Mouse (Mus musculus): Measurements from ENCODE around the gene Sertad3. TPM values are rescaled to one million over a fixed set of nuclear protein-coding genes. Genes with fewer than 3 reads are reported as not detected.

The Sertad3 gene
- polyA plus RNA-seq (2015; fragmentation: Illumina TruSeq; extraction: RNeasy Lipid Tissue Mini Kit (QIAGEN cat#74804); ENCODE audit: insufficient read depth, low read depth, low replicate concordance): 2.8 TPM

DNA sequence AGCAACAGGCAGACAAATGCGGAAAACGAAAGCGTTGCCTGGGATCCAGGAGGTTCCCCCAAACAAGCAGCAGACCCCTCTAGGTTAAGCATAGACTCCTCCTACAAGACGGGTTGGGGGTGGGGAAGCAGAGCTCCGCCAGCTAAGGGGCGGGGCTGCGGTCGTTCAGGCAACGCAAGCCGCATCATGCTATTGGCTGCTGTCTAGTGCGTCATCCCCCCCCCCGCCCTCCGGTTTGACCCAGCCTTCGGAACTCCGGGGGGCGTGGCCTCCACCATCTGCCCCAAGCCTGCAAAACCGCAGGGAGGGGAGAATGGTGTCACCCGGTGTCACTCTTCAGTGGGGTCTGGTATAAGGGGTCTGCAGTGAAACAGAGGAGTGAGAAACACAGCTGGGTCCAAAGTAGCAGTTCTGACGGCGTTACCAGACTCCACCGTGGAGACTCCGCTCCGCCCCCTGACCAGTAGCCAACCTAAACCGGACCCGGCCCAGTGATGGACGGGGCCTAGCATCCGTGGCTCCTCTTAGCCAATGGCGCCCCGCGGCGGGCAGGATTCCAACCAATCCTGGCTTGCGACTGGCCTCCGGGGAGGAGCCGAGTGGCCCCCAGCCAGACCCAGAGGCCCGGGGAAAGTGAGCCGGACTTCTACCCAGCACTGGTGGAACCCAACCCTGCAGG is at the start of gene Sertad3:
Sertad3 (plus strand) TSS at position 613 of the 679 bp plus-strand sequence.

DNA sequence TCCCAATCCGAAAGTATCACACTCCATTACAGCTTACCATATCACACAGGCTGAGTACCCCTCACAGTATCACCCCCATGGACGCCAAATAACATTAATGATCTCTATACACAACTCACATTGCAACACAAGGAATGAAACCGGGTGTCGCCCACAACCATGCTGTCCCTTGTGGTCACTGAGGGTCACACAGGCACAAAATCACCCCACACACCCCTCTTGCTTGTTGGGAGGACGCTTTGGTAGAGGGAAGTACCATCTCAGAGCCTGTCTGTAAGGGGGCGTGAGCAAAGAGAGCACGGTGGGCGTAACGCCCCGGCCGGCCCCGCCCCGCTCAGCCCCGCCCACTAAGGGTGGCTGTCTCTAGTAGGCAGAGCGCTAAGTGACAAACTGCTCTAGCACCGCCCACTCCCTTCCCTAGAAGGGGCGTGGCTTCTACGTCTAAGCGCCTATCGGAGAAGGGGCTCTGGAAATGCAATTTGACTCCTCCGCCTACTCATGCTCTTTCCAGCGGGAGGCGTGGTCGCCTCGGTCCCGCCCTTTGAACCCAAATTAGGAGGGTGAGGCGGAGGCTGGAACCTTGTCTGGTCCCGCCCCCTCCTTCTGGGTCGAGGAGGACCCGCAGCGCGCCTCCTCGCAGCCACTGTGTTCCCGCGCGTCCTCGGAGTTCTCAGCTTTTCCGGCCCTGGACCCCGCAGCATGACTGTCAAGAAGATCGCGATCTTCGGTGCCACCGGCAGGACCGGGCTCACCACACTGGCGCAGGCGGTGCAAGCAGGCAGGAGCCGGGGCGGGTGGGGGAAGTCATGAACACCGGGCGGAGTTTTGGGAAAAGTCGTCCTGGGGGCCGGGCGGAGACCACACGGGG is 25.9 kb upstream of the Sertad3 start, which contains the start of the genes Sptbn4 and Blvrb:
Sptbn4 (minus strand) TSS at position 268 of the 868 bp plus-strand sequence.
Blvrb (plus strand) TSS at position 560 of the 868 bp plus-strand sequence.

DNA sequence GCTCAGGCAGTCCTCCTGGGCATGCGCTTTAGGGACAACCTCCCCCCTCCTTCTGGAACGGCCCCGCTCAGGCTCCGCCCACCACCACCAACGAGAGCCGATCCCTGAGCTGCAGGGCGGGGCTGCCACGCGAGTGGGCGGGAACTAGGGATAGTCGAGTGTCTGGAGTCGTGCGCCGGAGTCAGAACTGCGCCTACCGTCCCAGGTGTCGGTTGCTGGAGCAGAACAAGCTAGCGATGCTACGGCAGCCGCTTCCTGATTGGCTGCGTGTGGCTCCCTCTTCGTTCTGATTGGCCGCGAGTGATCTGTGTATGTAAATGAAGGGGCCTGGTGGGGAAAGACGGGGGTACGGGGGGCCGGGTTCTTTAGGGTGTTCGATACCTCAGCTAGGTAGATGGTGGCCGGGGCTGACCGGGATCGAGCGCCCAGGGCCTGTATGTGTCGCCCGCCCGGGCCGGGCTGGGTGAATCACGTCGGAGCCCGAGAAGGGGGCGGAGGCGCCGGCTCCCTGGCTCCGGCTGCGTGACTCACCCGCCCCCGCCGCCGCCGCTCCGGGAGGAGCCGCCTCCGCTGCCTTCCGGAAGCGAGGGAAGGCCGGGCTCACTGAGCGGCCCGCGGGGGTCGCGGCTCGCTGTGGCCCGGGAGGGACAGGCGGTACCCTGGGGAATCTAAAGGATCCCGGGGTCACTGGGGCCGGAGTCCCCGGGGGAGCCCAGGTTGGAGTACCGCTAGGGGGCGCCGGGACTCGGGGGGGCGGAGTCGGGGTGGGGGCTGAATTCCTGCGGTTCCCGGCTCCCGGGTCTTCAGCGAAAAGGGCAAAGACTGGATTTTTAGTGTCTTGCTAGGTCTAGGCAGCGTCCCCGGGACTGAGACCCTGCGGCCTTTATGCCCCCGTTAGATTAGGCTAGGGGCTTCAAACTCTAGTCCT is 13.5 kb downstream of the Sertad3 start, which contains the start of gene Sertad1:
Sertad1 (plus strand) TSS at position 141 of the 928 bp plus-strand sequence.

DNA sequence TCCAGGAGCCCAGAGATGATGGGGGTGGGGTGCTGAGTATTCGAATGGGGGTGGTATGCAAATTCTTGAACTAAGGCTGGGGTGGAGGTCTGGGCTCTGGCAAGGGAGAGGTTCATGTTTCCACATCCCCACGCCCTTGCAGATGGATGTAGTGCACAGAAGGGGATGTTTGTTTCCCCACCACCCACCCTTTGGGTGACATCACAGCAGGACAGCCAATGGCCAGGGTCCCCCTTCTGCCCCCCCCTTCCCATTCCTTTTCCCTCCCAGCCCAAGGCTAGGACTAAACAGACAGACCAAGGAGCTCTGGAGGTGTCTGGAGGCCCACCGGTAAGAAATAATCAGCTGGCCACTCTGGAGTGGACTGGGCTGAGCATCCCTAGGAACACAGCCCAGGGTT is 25.5 kb downstream of the Sertad3 start, which contains the start of gene Prx:
Prx (plus strand) TSS at position 289 of the 400 bp plus-strand sequence.

DNA sequence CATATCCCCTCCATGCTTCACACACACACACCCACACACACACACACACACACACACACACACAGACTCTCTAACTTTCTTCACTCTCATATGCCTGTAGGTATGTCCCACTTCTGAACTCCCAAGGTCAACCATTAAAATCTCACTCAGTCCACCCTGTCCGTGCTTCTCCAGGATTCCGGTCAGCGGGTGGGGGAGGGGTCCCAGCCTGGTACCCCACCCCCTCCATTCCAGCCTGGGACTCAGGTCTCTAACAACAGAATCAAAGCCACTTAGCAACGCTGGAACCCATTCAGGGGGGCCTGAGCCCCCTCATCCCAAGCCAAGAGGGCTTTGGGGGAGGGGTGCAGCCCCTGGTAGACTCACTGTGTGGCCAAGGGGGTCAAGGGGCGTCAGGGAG is 49.4 kb downstream of the Sertad3 start, which contains the start of gene Hipk4:
Hipk4 (plus strand) TSS at position 301 of the 400 bp plus-strand sequence.

Other genes starting within 250 kb of the Sertad3 start
- 2.8 TPM for gene Itpkc, start 245.1 kb upstream of the Sertad3 start, polyA plus RNA-seq (2015; fragmentation: Illumina TruSeq; extraction: RNeasy Lipid Tissue Mini Kit (QIAGEN cat#74804); ENCODE audit: insufficient read depth, low read depth, low replicate concordance)
- gene Coq8b, start 240.7 kb upstream of the Sertad3 start, polyA plus RNA-seq (2015; fragmentation: Illumina TruSeq; extraction: RNeasy Lipid Tissue Mini Kit (QIAGEN cat#74804); ENCODE audit: insufficient read depth, low read depth, low replicate concordance): 10.6 TPM
- gene Numbl, start 215.3 kb upstream of the Sertad3 start, polyA plus RNA-seq (2015; fragmentation: Illumina TruSeq; extraction: RNeasy Lipid Tissue Mini Kit (QIAGEN cat#74804); ENCODE audit: insufficient read depth, low read depth, low replicate concordance): 4.9 TPM
- 121 TPM for gene Ltbp4, start 136.1 kb upstream of the Sertad3 start, polyA plus RNA-seq (2015; fragmentation: Illumina TruSeq; extraction: RNeasy Lipid Tissue Mini Kit (QIAGEN cat#74804); ENCODE audit: insufficient read depth, low read depth, low replicate concordance)
- gene Shkbp1, start 117.7 kb upstream of the Sertad3 start, polyA plus RNA-seq (2015; fragmentation: Illumina TruSeq; extraction: RNeasy Lipid Tissue Mini Kit (QIAGEN cat#74804); ENCODE audit: insufficient read depth, low read depth, low replicate concordance): 11.7 TPM
- not detected for gene Gm20479, start 116.3 kb upstream of the Sertad3 start, polyA plus RNA-seq (2015; fragmentation: Illumina TruSeq; extraction: RNeasy Lipid Tissue Mini Kit (QIAGEN cat#74804); ENCODE audit: insufficient read depth, low read depth, low replicate concordance)
- 2.4 TPM for gene Sptbn4, start 26.1 kb upstream of the Sertad3 start, polyA plus RNA-seq (2015; fragmentation: Illumina TruSeq; extraction: RNeasy Lipid Tissue Mini Kit (QIAGEN cat#74804); ENCODE audit: insufficient read depth, low read depth, low replicate concordance)
- 9.3 TPM for gene Blvrb, start 25.8 kb upstream of the Sertad3 start, polyA plus RNA-seq (2015; fragmentation: Illumina TruSeq; extraction: RNeasy Lipid Tissue Mini Kit (QIAGEN cat#74804); ENCODE audit: insufficient read depth, low read depth, low replicate concordance)
- 8.8 TPM for gene Sertad1, start 13.1 kb downstream of the Sertad3 start, polyA plus RNA-seq (2015; fragmentation: Illumina TruSeq; extraction: RNeasy Lipid Tissue Mini Kit (QIAGEN cat#74804); ENCODE audit: insufficient read depth, low read depth, low replicate concordance)
- gene Prx, start 25.6 kb downstream of the Sertad3 start, polyA plus RNA-seq (2015; fragmentation: Illumina TruSeq; extraction: RNeasy Lipid Tissue Mini Kit (QIAGEN cat#74804); ENCODE audit: insufficient read depth, low read depth, low replicate concordance): 0.46 TPM
- gene Hipk4, start 49.5 kb downstream of the Sertad3 start, polyA plus RNA-seq (2015; fragmentation: Illumina TruSeq; extraction: RNeasy Lipid Tissue Mini Kit (QIAGEN cat#74804); ENCODE audit: insufficient read depth, low read depth, low replicate concordance): not detected
- 35.8 TPM for gene Pld3, start 79.5 kb downstream of the Sertad3 start, polyA plus RNA-seq (2015; fragmentation: Illumina TruSeq; extraction: RNeasy Lipid Tissue Mini Kit (QIAGEN cat#74804); ENCODE audit: insufficient read depth, low read depth, low replicate concordance)
- gene 2310022A10Rik, start 79.5 kb downstream of the Sertad3 start, polyA plus RNA-seq (2015; fragmentation: Illumina TruSeq; extraction: RNeasy Lipid Tissue Mini Kit (QIAGEN cat#74804); ENCODE audit: insufficient read depth, low read depth, low replicate concordance): 3.6 TPM
- gene Akt2, start 117.8 kb downstream of the Sertad3 start, polyA plus RNA-seq (2015; fragmentation: Illumina TruSeq; extraction: RNeasy Lipid Tissue Mini Kit (QIAGEN cat#74804); ENCODE audit: insufficient read depth, low read depth, low replicate concordance): 25.0 TPM
- not detected for gene Ttc9b, start 180.1 kb downstream of the Sertad3 start, polyA plus RNA-seq (2015; fragmentation: Illumina TruSeq; extraction: RNeasy Lipid Tissue Mini Kit (QIAGEN cat#74804); ENCODE audit: insufficient read depth, low read depth, low replicate concordance)
- 5.3 TPM for gene Map3k10, start 200.8 kb downstream of the Sertad3 start, polyA plus RNA-seq (2015; fragmentation: Illumina TruSeq; extraction: RNeasy Lipid Tissue Mini Kit (QIAGEN cat#74804); ENCODE audit: insufficient read depth, low read depth, low replicate concordance)
- gene Zfp607b, start 215.6 kb downstream of the Sertad3 start, polyA plus RNA-seq (2015; fragmentation: Illumina TruSeq; extraction: RNeasy Lipid Tissue Mini Kit (QIAGEN cat#74804); ENCODE audit: insufficient read depth, low read depth, low replicate concordance): 0.39 TPM